Mouse (Mus musculus): ENCODE data around the gene Plcd3. TPM values are rescaled to one million over a fixed set of nuclear protein-coding genes. Genes with fewer than 3 reads are reported as not detected.

Gene Plcd3
- polyA plus RNA-seq, 1 experiment from 2014 or later, result 1.0 TPM

- Histone ChIP-seq H3K4me1 (replicated peaks; ENCODE audit: control insufficient read depth, insufficient read depth, low read length) (no peaks in the 10 kb centered on the region), H3K9ac (ENCODE audit: low read depth, low read length) (no peak overlapping the region), H3K4me3 (ENCODE audit: low read depth, low read length) (no peak overlapping the region), H3K4me2 (replicated peaks; ENCODE audit: low read depth) (no peak overlapping the region), H3K9me3 (ENCODE audit: control insufficient read depth) (no peaks in the 10 kb centered on the region), H3K27me3 (replicated peaks; ENCODE audit: control insufficient read depth, insufficient read depth, low read length) (peaks cover 3% of the 10 kb centered on the region; the same call in 1 of the 2 replicates), H3K36me3 (ENCODE audit: control insufficient read depth, insufficient read depth) (no peaks in the 10 kb centered on the region), H3K27ac (ENCODE audit: low read depth, low read length) (no peak overlapping the region)
- no peak for ATAC-seq
- WGBS, result 86% methylated on average over 11 of the region's 11 CpGs
- TF ChIP-seq CTCF (IDR thresholded peaks at IDR 0.05; ENCODE audit: low read depth), result no peak
Measured at GRCm38 (mm10) chr11:103078131-103078530, 23.3 kb downstream of the Plcd3 start.

- H3K27me3 ChIP-seq (replicated peaks; ENCODE audit: control insufficient read depth, insufficient read depth, low read length), result peaks cover 3% of the 10 kb centered on the region; the same call in 1 of the 2 replicates
- no peak overlapping the region for H3K27ac ChIP-seq (ENCODE audit: low read depth, low read length)
- no peak for TF ChIP-seq CTCF (IDR thresholded peaks at IDR 0.05; ENCODE audit: low read depth)
- H3K4me1 ChIP-seq (replicated peaks; ENCODE audit: control insufficient read depth, insufficient read depth, low read length), result no peaks in the 10 kb centered on the region
- H3K9me3 ChIP-seq (ENCODE audit: control insufficient read depth), result no peaks in the 10 kb centered on the region
- no peak for ATAC-seq
- H3K4me2 ChIP-seq (replicated peaks; ENCODE audit: low read depth), result no peak overlapping the region
- WGBS, result 80% methylated on average over 8 of the region's 8 CpGs
- no peaks in the 10 kb centered on the region for H3K36me3 ChIP-seq (ENCODE audit: control insufficient read depth, insufficient read depth)
- H3K4me3 ChIP-seq (ENCODE audit: low read depth, low read length), result no peak overlapping the region
- no peak overlapping the region for H3K9ac ChIP-seq (ENCODE audit: low read depth, low read length)
Measured at GRCm38 (mm10) chr11:103076581-103076980, 24.9 kb downstream of the Plcd3 start.

DNA sequence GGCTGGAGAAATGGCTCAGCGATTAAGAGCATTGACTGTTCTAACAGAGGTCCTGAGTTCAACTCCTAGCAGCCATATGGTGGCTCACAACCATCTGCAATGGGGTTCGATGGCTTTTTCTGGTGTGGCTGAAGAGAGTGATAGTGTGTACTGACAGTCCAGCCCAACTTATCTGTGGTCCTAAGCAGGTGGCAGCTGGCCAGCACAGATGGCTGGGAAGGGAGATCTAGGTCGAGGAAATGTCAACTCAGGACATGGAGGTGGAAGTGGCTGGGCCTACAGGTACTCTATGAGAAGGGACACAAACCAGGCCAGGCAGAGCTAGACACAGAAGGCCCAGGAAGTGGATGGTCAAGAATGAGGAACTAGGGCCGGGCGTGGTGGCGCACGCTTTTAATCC is 25.4 kb downstream of the Plcd3 start:
- no peaks in the 10 kb centered on the region for H3K9me3 ChIP-seq (ENCODE audit: control insufficient read depth)
- peaks cover 1% of the 10 kb centered on the region; the same call in 1 of the 2 replicates for H3K36me3 ChIP-seq (ENCODE audit: control insufficient read depth, insufficient read depth)
- no peak for TF ChIP-seq CTCF (IDR thresholded peaks at IDR 0.05; ENCODE audit: low read depth)
- no peaks in the 10 kb centered on the region for H3K4me1 ChIP-seq (replicated peaks; ENCODE audit: control insufficient read depth, insufficient read depth, low read length)
- no peak overlapping the region for H3K27ac ChIP-seq (ENCODE audit: low read depth, low read length)
- no peak for ATAC-seq
- 86% methylated on average over 7 of the region's 7 CpGs for WGBS
- H3K4me2 ChIP-seq (replicated peaks; ENCODE audit: low read depth), result no peak overlapping the region
- peaks cover 3% of the 10 kb centered on the region; the same call in 1 of the 2 replicates for H3K27me3 ChIP-seq (replicated peaks; ENCODE audit: control insufficient read depth, insufficient read depth, low read length)
- H3K4me3 ChIP-seq (ENCODE audit: low read depth, low read length), result no peak overlapping the region
- H3K9ac ChIP-seq (ENCODE audit: low read depth, low read length), result no peak overlapping the region

GRCm38 (mm10) chr11:103074796-103075323 is 26.6 kb downstream of the Plcd3 start:
- no peak overlapping the region for H3K9ac ChIP-seq (ENCODE audit: low read depth, low read length)
- H3K27ac ChIP-seq (ENCODE audit: low read depth, low read length), result no peak overlapping the region
- H3K9me3 ChIP-seq (ENCODE audit: control insufficient read depth), result no peaks in the 10 kb centered on the region
- TF ChIP-seq CTCF (IDR thresholded peaks at IDR 0.05; ENCODE audit: low read depth), result no peak
- no peak overlapping the region for H3K4me2 ChIP-seq (replicated peaks; ENCODE audit: low read depth)
- 35% methylated on average over 10 of the region's 10 CpGs for WGBS
- no peak overlapping the region for H3K4me3 ChIP-seq (ENCODE audit: low read depth, low read length)
- H3K27me3 ChIP-seq (replicated peaks; ENCODE audit: control insufficient read depth, insufficient read depth, low read length), result no peaks in the 10 kb centered on the region; the same call in 1 of the 2 replicates
- H3K36me3 ChIP-seq (ENCODE audit: control insufficient read depth, insufficient read depth), result peaks cover 10% of the 10 kb centered on the region
- no peak for ATAC-seq
- H3K4me1 ChIP-seq (replicated peaks; ENCODE audit: control insufficient read depth, insufficient read depth, low read length), result no peaks in the 10 kb centered on the region

- WGBS, result 70% methylated on average over 10 of the region's 10 CpGs
- no peak overlapping the region for H3K4me3 ChIP-seq (ENCODE audit: low read depth, low read length)
Measured at GRCm38 (mm10) chr11:103074121-103074650, 27.3 kb downstream of the Plcd3 start.

DNA sequence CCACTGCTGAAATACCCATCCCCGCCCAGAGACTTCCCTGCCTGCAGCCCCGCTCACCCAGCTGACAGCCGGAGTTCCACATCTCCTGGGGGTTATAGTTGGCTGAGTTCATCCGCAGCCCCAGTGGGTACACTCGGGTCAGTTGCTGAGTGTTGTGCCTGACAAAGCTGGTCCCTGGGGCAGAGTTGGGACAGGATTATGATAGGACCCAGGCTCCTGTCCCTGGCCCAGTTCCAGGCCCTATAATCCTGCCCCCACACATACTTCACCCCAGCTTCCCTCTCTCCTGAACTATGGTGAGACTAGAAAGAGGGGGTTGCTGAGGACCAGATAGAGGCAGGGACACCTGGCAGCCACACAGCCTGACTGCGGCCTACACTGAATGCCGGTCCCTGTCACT is 27.8 kb downstream of the Plcd3 start:
- H3K9ac ChIP-seq (ENCODE audit: low read depth, low read length), result no peak overlapping the region
- no peak for ATAC-seq
- 84% methylated on average over 7 of the region's 7 CpGs for WGBS

More at GRCm38 (mm10) chr11:103074121-103074650, 27.3 kb downstream of the Plcd3 start:
- H3K27me3 ChIP-seq (replicated peaks; ENCODE audit: control insufficient read depth, insufficient read depth, low read length), result no peaks in the 10 kb centered on the region
- no peak for ATAC-seq
- H3K27ac ChIP-seq (ENCODE audit: low read depth, low read length), result no peak overlapping the region
- H3K36me3 ChIP-seq (ENCODE audit: control insufficient read depth, insufficient read depth), result peaks cover 17% of the 10 kb centered on the region
- no peak overlapping the region for H3K9ac ChIP-seq (ENCODE audit: low read depth, low read length)
- H3K4me1 ChIP-seq (replicated peaks; ENCODE audit: control insufficient read depth, insufficient read depth, low read length), result no peaks in the 10 kb centered on the region
- no peak overlapping the region for H3K4me2 ChIP-seq (replicated peaks; ENCODE audit: low read depth)
- no peak for TF ChIP-seq CTCF (IDR thresholded peaks at IDR 0.05; ENCODE audit: low read depth)
- H3K9me3 ChIP-seq (ENCODE audit: control insufficient read depth), result no peaks in the 10 kb centered on the region

More for the DNA sequence above, 27.8 kb downstream of the Plcd3 start:
- Histone ChIP-seq H3K4me1 (replicated peaks; ENCODE audit: control insufficient read depth, insufficient read depth, low read length) (no peaks in the 10 kb centered on the region), H3K36me3 (ENCODE audit: control insufficient read depth, insufficient read depth) (peaks cover 22% of the 10 kb centered on the region), H3K27me3 (replicated peaks; ENCODE audit: control insufficient read depth, insufficient read depth, low read length) (no peaks in the 10 kb centered on the region), H3K9me3 (ENCODE audit: control insufficient read depth) (no peaks in the 10 kb centered on the region), H3K4me2 (replicated peaks; ENCODE audit: low read depth) (no peak overlapping the region), H3K27ac (ENCODE audit: low read depth, low read length) (no peak overlapping the region), H3K4me3 (ENCODE audit: low read depth, low read length) (no peak overlapping the region)
- TF ChIP-seq CTCF (IDR thresholded peaks at IDR 0.05; ENCODE audit: low read depth), result no peak
